In genomic region chr9:108082988-108083431, GRCm38 (mm10) we compare ENCODE assay signal across 8 mouse cellular contexts. TPM values are rescaled to one million over a fixed set of nuclear protein-coding genes. Genes with fewer than 3 reads are reported as not detected.
DNase-seq lines count a peak whose midpoint lies in the region; ATAC-seq and TF ChIP-seq lines count a peak whose summit lies in the region.

TSS of gene Rnf123 (minus strand) at chr9:108083346.

- 32% methylated on average over 12 of the region's 12 CpGs for WGBS in limb, embryonic 11.5 days
- 35% methylated on average over 12 of the region's 12 CpGs for WGBS in neural tube, embryonic 13.5 days

- H3ac ChIP-seq in C2C12 (ENCODE audit: control insufficient read depth, insufficient read length, low read depth), result no peak within 1 kb of the TSS

- H3K9me3 ChIP-seq in CH12.LX (replicated peaks; ENCODE audit: low read length), result no peaks in the 10 kb centered on the region
- H3K9me3 ChIP-seq in limb, embryonic 11.5 days (ENCODE audit: control insufficient read depth, low read length), result no peaks in the 10 kb centered on the region
- no peaks in the 10 kb centered on the region for H3K9me3 ChIP-seq in neural tube, embryonic 13.5 days

- no peak within 1 kb of the TSS for H3K27ac ChIP-seq in CH12.LX (ENCODE audit: insufficient read depth, low read depth)
- no peak within 1 kb of the TSS for H3K27ac ChIP-seq in limb, embryonic 11.5 days (replicated peaks; ENCODE audit: low read depth, low read length)
- H3K27ac ChIP-seq in neural tube, embryonic 13.5 days (replicated peaks), result no peak within 1 kb of the TSS

- peaks cover 8% of the 10 kb centered on the region for H3K79me2 ChIP-seq in C2C12 (ENCODE audit: control insufficient read depth, insufficient read depth)
- no peaks in the 10 kb centered on the region for H3K79me2 ChIP-seq in CH12.LX (replicated peaks; ENCODE audit: control insufficient read depth, extremely low read depth, insufficient read depth, poor library complexity, severe bottlenecking)

- no peak for DNase-seq in CH12.LX (ENCODE audit: extremely low read depth)
- no peak for DNase-seq in heart, postnatal 14 days
- no peak for DNase-seq in limb, embryonic 11.5 days (ENCODE audit: low spot score)
- DNase-seq in testis, postnatal 10 days (ENCODE audit: low spot score), result no peak
- no peak for DNase-seq in embryo, embryonic 10 days (ENCODE audit: low spot score)

- no peak within 1 kb of the TSS for H3K4me2 ChIP-seq in CH12.LX (ENCODE audit: insufficient read depth, low read depth, poor library complexity, severe bottlenecking)
- H3K4me2 ChIP-seq in limb, embryonic 11.5 days (ENCODE audit: low read depth, severe bottlenecking), result peak within 1 kb of the TSS; percentile 36; the same call in 1 of the 2 replicates
- H3K4me2 ChIP-seq in neural tube, embryonic 13.5 days, result peak within 1 kb of the TSS; percentile 26

- H3K4me3 ChIP-seq in C2C12 (ENCODE audit: insufficient read depth, poor library complexity, severe bottlenecking), result no peak within 1 kb of the TSS
- no peak within 1 kb of the TSS for H3K4me3 ChIP-seq in CH12.LX (replicated peaks in 1 of 3; ENCODE audit: low read depth in 2 of 3, low read length in 2 of 3, poor library complexity in 1 of 3)
- H3K4me3 ChIP-seq in limb, embryonic 11.5 days (ENCODE audit: low read depth, low read length), result 0 out of 2 replicates have a peak within 1 kb of the TSS, but pooled peaks have one; percentile 10
- H3K4me3 ChIP-seq in neural tube, embryonic 13.5 days, result no peak within 1 kb of the TSS

- intact Hi-C loops in heart, postnatal 14 days (cut with DNase I), result no loop called here

- H3K79me3 ChIP-seq in C2C12 (ENCODE audit: low read depth), result no peaks in the 10 kb centered on the region

- TF ChIP-seq EP300 in CH12.LX (IDR thresholded peaks at IDR 0.05; ENCODE audit: low read length), result no peak

- no peak for TF ChIP-seq POLR2A in CH12.LX (IDR thresholded peaks at IDR 0.05; ENCODE audit: low read depth, low read length)

- TF ChIP-seq CTCF in C2C12 (IDR thresholded peaks at IDR 0.05; ENCODE audit: control insufficient read depth, insufficient read depth, insufficient read length), result no peak
- no peak for TF ChIP-seq CTCF in CH12.LX (conservative IDR thresholded peaks at IDR 0.05 in 1 of 2, IDR thresholded peaks at IDR 0.05 in 1 of 2; ENCODE audit: low read depth in 2 of 2, low read length in 2 of 2)

- ATAC-seq in erythroblast, adult 5-6 weeks (replicated peaks; ENCODE audit: low FRiP score, poor library complexity, severe bottlenecking), result peak; percentile 33
- no peak for ATAC-seq in limb, embryonic 11.5 days (ENCODE audit: insufficient number of reproducible peaks, low FRiP score, low TSS enrichment, low read depth)
- ATAC-seq in neural tube, embryonic 13.5 days (ENCODE audit: low read depth), result no peak

- no peak for TF ChIP-seq RAD21 in CH12.LX (IDR thresholded peaks at IDR 0.05; ENCODE audit: low read depth, low read length)

- H3K36me3 ChIP-seq in C2C12 (ENCODE audit: control insufficient read depth, insufficient read depth), result peaks cover 18% of the 10 kb centered on the region
- H3K36me3 ChIP-seq in CH12.LX (replicated peaks in 1 of 2; ENCODE audit: control insufficient read depth in 1 of 2, insufficient read depth in 1 of 2, low read length in 1 of 2), result peaks cover 69 to 70% of the 10 kb centered on the region in 2 experiments
- peaks cover 7% of the 10 kb centered on the region; the same call in 1 of the 2 replicates for H3K36me3 ChIP-seq in limb, embryonic 11.5 days (ENCODE audit: control insufficient read depth, insufficient read depth, low read length)
- H3K36me3 ChIP-seq in neural tube, embryonic 13.5 days, result peaks cover 44% of the 10 kb centered on the region

- in situ Hi-C loops in CH12.LX (cut with MboI; ENCODE audit: low pct_ligation_motif_present, low pct_unique_long_range_greater_than_20kb, low sequenced_read_pairs), result no loop called here

- no peak within 1 kb of the TSS for H3K9ac ChIP-seq in CH12.LX (ENCODE audit: insufficient read depth, low read depth)
- no peak within 1 kb of the TSS for H3K9ac ChIP-seq in limb, embryonic 11.5 days (ENCODE audit: low read length)
- H3K9ac ChIP-seq in neural tube, embryonic 13.5 days, result peak within 1 kb of the TSS; percentile 38; the same call in 1 of the 2 replicates

- peaks cover 8 to 20% of the 10 kb centered on the region in 2 experiments for H3K4me1 ChIP-seq in CH12.LX (ENCODE audit: control insufficient read depth in 1 of 2, insufficient read depth in 2 of 2)
- peaks cover 10% of the 10 kb centered on the region for H3K4me1 ChIP-seq in limb, embryonic 11.5 days (ENCODE audit: control insufficient read depth, insufficient read depth, low read length)
- peaks cover 22% of the 10 kb centered on the region for H3K4me1 ChIP-seq in neural tube, embryonic 13.5 days (replicated peaks)

- H3K27me3 ChIP-seq in C2C12 (ENCODE audit: control insufficient read depth, insufficient read depth, insufficient read length), result no peaks in the 10 kb centered on the region
- H3K27me3 ChIP-seq in CH12.LX (replicated peaks), result no peaks in the 10 kb centered on the region
- peaks cover 26% of the 10 kb centered on the region for H3K27me3 ChIP-seq in limb, embryonic 11.5 days (ENCODE audit: control insufficient read depth, insufficient read depth, low read length)
- peaks cover 46% of the 10 kb centered on the region for H3K27me3 ChIP-seq in neural tube, embryonic 13.5 days

- dilution Hi-C loops in CH12.LX (cut with MboI; ENCODE audit: extremely low pct_ligation_motif_present, extremely low pct_unique_long_range_greater_than_20kb, low sequenced_read_pairs), result no loop called here

TF ChIP-seq in C2C12, 6 proteins besides CTCF, POLR2A, EP300 and RAD21:
- TF ChIP-seq CEBPB (IDR thresholded peaks at IDR 0.05; ENCODE audit: low read depth), result no peak
- TF ChIP-seq MAX (IDR thresholded peaks at IDR 0.05), result no peak

TF ChIP-seq in CH12.LX, 34 proteins besides CTCF, POLR2A, EP300 and RAD21:
- no peak for TF ChIP-seq IRF4 (IDR thresholded peaks at IDR 0.05; ENCODE audit: low read depth, low read length)
- TF ChIP-seq SIN3A (IDR thresholded peaks at IDR 0.05; ENCODE audit: low read length), result no peak
- TF ChIP-seq USF2 (conservative IDR thresholded peaks at IDR 0.05; ENCODE audit: low read depth, low read length), result no peak
- TF ChIP-seq ZMIZ1 (IDR thresholded peaks at IDR 0.05; ENCODE audit: low read depth, low read length), result no peak
- no peak for TF ChIP-seq RCOR1 (conservative IDR thresholded peaks at IDR 0.05; ENCODE audit: low read depth, low read length)
- TF ChIP-seq ZC3H11A (IDR thresholded peaks at IDR 0.05; ENCODE audit: low read depth, low read length), result no peak
- no peak for TF ChIP-seq MAX (IDR thresholded peaks at IDR 0.05; ENCODE audit: low read length)

RNA-seq across cellular contexts. Expression of gene Rnf123, which starts in this region (rescaled TPM):
- polyA plus RNA-seq in C2C12 (2012; fragmentation: generic; extraction: Trizol), result 15.4 TPM
- total RNA-seq in CH12.LX (2012; rRNA removed), result 28.8 and 32.3 TPM in 2 replicates
- 6.6 and 10.0 TPM in 2 replicates for total RNA-seq in CH12.LX (2014; rRNA removed)
- 40.4 and 50.0 TPM in 2 replicates for polyA plus RNA-seq in CH12.LX (2012; ENCODE audit: insufficient read length, low read depth)
- 734 and 842 TPM in 2 replicates for total RNA-seq in erythroblast, adult 5-6 weeks (2015; ENCODE audit: low replicate concordance)
- 498 and 626 TPM in 2 replicates for total RNA-seq in erythroblast, adult 5-6 weeks (2017; ENCODE audit: low replicate concordance)
- total RNA-seq in heart, postnatal 14 days (2021), result 10 to 100 TPM; 85.3 to 92.6 TPM
- polyA plus RNA-seq in limb, embryonic 11.5 days (2014; fragmentation: Nextera tagmentation; extraction: Ambion mirVana), result 26.4 and 29.9 TPM in 2 replicates
- polyA plus RNA-seq in neural tube, embryonic 13.5 days (2015; fragmentation: Nextera tagmentation; extraction: Ambion mirVana), result 43.8 and 44.0 TPM in 2 replicates

Comparison
In these comparisons a context has a peak if more than half of its experiments do, and no peak if none do; other contexts are left out.
1. RNA of gene Rnf123 (total RNA-seq): 498 to 842 TPM in erythroblast, adult 5-6 weeks; 85.3 to 92.6 TPM in heart, postnatal 14 days and 6.6 to 32.3 TPM in CH12.LX; every median in the first group is over 4 times any median in the second.